Mouse (Mus musculus): ENCODE measurements around the gene Rprml.

Rprml gene

GRCm38 (mm10) chr11:103649301-103649982 is at the start of gene Rprml:
Gene Rprml (plus strand): TSS chr11:103649570.
- no peak for DNase-seq (ENCODE audit: low spot score)

GRCm38 (mm10) chr11:103606611-103607010 is 42.8 kb upstream of the Rprml start:
- DNase-seq (ENCODE audit: low spot score), result no peak

GRCm38 (mm10) chr11:103610772-103611171 is 38.6 kb upstream of the Rprml start:
- no peak for DNase-seq (ENCODE audit: low spot score)

GRCm38 (mm10) chr11:103621040-103621439 is 28.3 kb upstream of the Rprml start, which contains the start of gene Gm884:
Gene Gm884 (minus strand): TSS chr11:103621140.
- DNase-seq (ENCODE audit: low spot score), result no peak

GRCm38 (mm10) chr11:103627453-103627852 is 21.9 kb upstream of the Rprml start:
- no peak for DNase-seq (ENCODE audit: low spot score)

- DNase-seq (ENCODE audit: low spot score), result no peak
These were observed 14.6 kb upstream of the Rprml start for GRCm38 (mm10) chr11:103634806-103635205.

GRCm38 (mm10) chr11:103635481-103635880 is 13.9 kb upstream of the Rprml start:
- DNase-seq (ENCODE audit: low spot score), result no peak

GRCm38 (mm10) chr11:103636261-103636660 is 13.1 kb upstream of the Rprml start:
- no peak for DNase-seq (ENCODE audit: low spot score)

GRCm38 (mm10) chr11:103638790-103639189 is 10.6 kb upstream of the Rprml start, which contains the start of gene Lyzl6:
Gene Lyzl6 (minus strand): TSS chr11:103638890.
- no peak for DNase-seq (ENCODE audit: low spot score)

GRCm38 (mm10) chr11:103639407-103639946 is 9.9 kb upstream of the Rprml start:
- DNase-seq (ENCODE audit: low spot score), result no peak

- DNase-seq (ENCODE audit: low spot score), result no peak
These were observed 6.2 kb upstream of the Rprml start for GRCm38 (mm10) chr11:103643211-103643610.

- no peak for DNase-seq (ENCODE audit: low spot score)
These were observed 3.6 kb upstream of the Rprml start for GRCm38 (mm10) chr11:103645731-103646130.

- DNase-seq (ENCODE audit: low spot score), result no peak
These were observed 3.1 kb upstream of the Rprml start for GRCm38 (mm10) chr11:103646301-103646700.

- no peak for DNase-seq (ENCODE audit: low spot score)
These were observed 1.3 kb upstream of the Rprml start for GRCm38 (mm10) chr11:103647921-103648620.

GRCm38 (mm10) chr11:103648656-103649055 is 714 bp upstream of the Rprml start:
- DNase-seq (ENCODE audit: low spot score), result no peak

- DNase-seq (ENCODE audit: low spot score), result no peak
These were observed 668 bp downstream of the Rprml start for GRCm38 (mm10) chr11:103649983-103650493.

- no peak for DNase-seq (ENCODE audit: low spot score)
These were observed 2.1 kb downstream of the Rprml start for GRCm38 (mm10) chr11:103651426-103651825.

GRCm38 (mm10) chr11:103653359-103653965 is 4.1 kb downstream of the Rprml start:
- DNase-seq (ENCODE audit: low spot score), result no peak

GRCm38 (mm10) chr11:103656520-103656919 is 7.2 kb downstream of the Rprml start:
- no peak for DNase-seq (ENCODE audit: low spot score)

- DNase-seq (ENCODE audit: low spot score), result no peak
These were observed 8.8 kb downstream of the Rprml start for GRCm38 (mm10) chr11:103658189-103658588.

- no peak for DNase-seq (ENCODE audit: low spot score)
These were observed 12.5 kb downstream of the Rprml start for GRCm38 (mm10) chr11:103661863-103662262.

- DNase-seq (ENCODE audit: low spot score), result no peak
These were observed 13.2 kb downstream of the Rprml start for GRCm38 (mm10) chr11:103662546-103662945.

Measured in spleen, adult 12 weeks (tissue).